Mouse (Mus musculus) hindbrain, embryonic 13.5 days (tissue): ENCODE results near the gene Crat. TPM values are rescaled to one million over a fixed set of nuclear protein-coding genes. Genes with fewer than 3 reads are reported as not detected.

Source experiments
- ATAC-seq: fragments of 200-750 bp; cut with Nextera tagmentation; 2 replicates; pipeline ENCODE4 v1.8.0; 2017; ENCODE audit warnings: moderate TSS enrichment; ENCODE audit not compliant: low FRiP score
- H3K27ac ChIP-seq: fragments of 300-500 bp; sonication (generic); 2 replicates; pipeline ENCODE4 v1.5.1; 2015; ENCODE audit warnings: inconsistent platforms, mild to moderate bottlenecking, moderate library complexity
- H3K27me3 ChIP-seq: fragments of 300-500 bp; sonication (generic); 2 replicates; pipeline ENCODE4 v1.6.1; 2015; ENCODE audit warnings: mild to moderate bottlenecking, inconsistent platforms
- H3K36me3 ChIP-seq: fragments of 300-500 bp; sonication (generic); 2 replicates; pipeline ENCODE4 v1.6.1; 2015; ENCODE audit warnings: mild to moderate bottlenecking, inconsistent platforms
- H3K4me1 ChIP-seq: fragments of 300-500 bp; sonication (generic); replicated peaks from 2 replicates; pipeline ENCODE4 v1.6.1; 2015; ENCODE audit warnings: inconsistent platforms
- H3K4me2 ChIP-seq: fragments of 300-500 bp; sonication (generic); 2 replicates; pipeline ENCODE4 v1.6.1; 2015; ENCODE audit warnings: inconsistent platforms, mild to moderate bottlenecking, moderate library complexity
- H3K4me3 ChIP-seq: fragments of 300-500 bp; sonication (generic); 2 replicates; pipeline ENCODE4 v1.5.1; 2015; ENCODE audit warnings: mild to moderate bottlenecking, inconsistent platforms
- H3K9ac ChIP-seq: fragments of 300-500 bp; sonication (generic); 2 replicates; pipeline ENCODE4 v1.6.1; 2015; ENCODE audit warnings: mild to moderate bottlenecking, inconsistent platforms
- H3K9me3 ChIP-seq: fragments of 300-500 bp; sonication (generic); 2 replicates; pipeline ENCODE4 v1.6.1; 2016; ENCODE audit warnings: inconsistent platforms
- WGBS: fragments of 180-500 bp; shearing (Covaris S2); methylation state at CpG from one replicate; pipeline ENCODE4 v1.1.7; 2015; 5-methylcytosine and 5-hydroxymethylcytosine counted together
- polyA plus RNA-seq: library from polyadenylated mRNA; unstranded; fragments of >200 nt; fragmentation: Nextera tagmentation; extraction: Ambion mirVana; gene quantifications from 2 replicates; pipeline ENCODE4 v1.2.1, GENCODE M21; 2015

The Crat gene
- 22.1 and 24.0 TPM in 2 replicates for polyA plus RNA-seq

GRCm38 (mm10) chr2:30415157-30415935 lies at the start of gene Crat:
Gene Crat (minus strand): TSS chr2:30415813.
- peak within 1 kb of the TSS; percentile 88 for H3K4me3 ChIP-seq
- peaks cover 3% of the 10 kb centered on the region; the same call in 1 of the 2 replicates for H3K27me3 ChIP-seq
- ATAC-seq = peak; percentile 91
- peak within 1 kb of the TSS; percentile 98 for H3K27ac ChIP-seq
- peak within 1 kb of the TSS; percentile 73 for H3K4me2 ChIP-seq
- peak within 1 kb of the TSS; percentile 96 for H3K9ac ChIP-seq
- no peaks in the 10 kb centered on the region for H3K9me3 ChIP-seq
- peaks cover 58% of the 10 kb centered on the region for H3K4me1 ChIP-seq
- WGBS = 2% methylated on average over 58 of the region's 58 CpGs
- H3K36me3 ChIP-seq = peaks cover 24% of the 10 kb centered on the region

GRCm38 (mm10) chr2:30464411-30464810 lies 48.8 kb upstream of the Crat start:
- peak overlapping the region; percentile 22 for H3K4me3 ChIP-seq
- no peak for ATAC-seq

GRCm38 (mm10) chr2:30463904-30464330 lies 48.3 kb upstream of the Crat start:
- Histone ChIP-seq H3K27me3 (peaks cover 2% of the 10 kb centered on the region; the same call in 1 of the 2 replicates), H3K9me3 (no peaks in the 10 kb centered on the region), H3K4me1 (peaks cover 40% of the 10 kb centered on the region), H3K36me3 (no peaks in the 10 kb centered on the region), H3K4me3 (peak overlapping the region; percentile 22), H3K27ac (peak overlapping the region; percentile 48), H3K9ac (peak overlapping the region; percentile 43; the same call in 1 of the 2 replicates), H3K4me2 (peak overlapping the region; percentile 47)
- 4% methylated on average over 9 of the region's 9 CpGs for WGBS
- peak; percentile 77 for ATAC-seq

More at GRCm38 (mm10) chr2:30464411-30464810, 48.8 kb upstream of the Crat start:
- peaks cover 45% of the 10 kb centered on the region for H3K4me1 ChIP-seq
- 80% methylated on average over 5 of the region's 5 CpGs for WGBS
- H3K9me3 ChIP-seq = no peaks in the 10 kb centered on the region
- peaks cover 2% of the 10 kb centered on the region; the same call in 1 of the 2 replicates for H3K27me3 ChIP-seq
- no peaks in the 10 kb centered on the region for H3K36me3 ChIP-seq
- H3K9ac ChIP-seq = peak overlapping the region; percentile 43; the same call in 1 of the 2 replicates
- H3K27ac ChIP-seq = 0 out of 2 replicates have a peak overlapping the region, but pooled peaks have one; percentile 48
- H3K4me2 ChIP-seq = peak overlapping the region; percentile 47

- H3K27me3 ChIP-seq = peaks cover 2% of the 10 kb centered on the region; the same call in 1 of the 2 replicates
- peaks cover 35% of the 10 kb centered on the region for H3K4me1 ChIP-seq
- peak overlapping the region; percentile 22; the same call in 1 of the 2 replicates for H3K4me3 ChIP-seq
- no peaks in the 10 kb centered on the region for H3K36me3 ChIP-seq
- ATAC-seq = no peak
- whole genome bisulfite sequencing = 31% methylated on average over 5 of the region's 5 CpGs
- peak overlapping the region; percentile 43; the same call in 1 of the 2 replicates for H3K9ac ChIP-seq
- H3K27ac ChIP-seq = peak overlapping the region; percentile 48; the same call in 1 of the 2 replicates
- peak overlapping the region; percentile 47 for H3K4me2 ChIP-seq
- no peaks in the 10 kb centered on the region for H3K9me3 ChIP-seq
These were observed 47.7 kb upstream of the Crat start for GRCm38 (mm10) chr2:30463341-30463761.

GRCm38 (mm10) chr2:30459241-30459640 lies 43.6 kb upstream of the Crat start:
- H3K9ac ChIP-seq = no peak overlapping the region
- H3K27ac ChIP-seq = no peak overlapping the region
- H3K9me3 ChIP-seq = no peaks in the 10 kb centered on the region
- no peak for ATAC-seq
- H3K4me2 ChIP-seq = no peak overlapping the region
- WGBS = 87% methylated on average over 6 of the region's 6 CpGs
- no peaks in the 10 kb centered on the region for H3K27me3 ChIP-seq
- peaks cover 23% of the 10 kb centered on the region for H3K4me1 ChIP-seq
- no peak overlapping the region for H3K4me3 ChIP-seq
- no peaks in the 10 kb centered on the region; the same call in 1 of the 2 replicates for H3K36me3 ChIP-seq

GRCm38 (mm10) chr2:30458349-30458748 lies 42.7 kb upstream of the Crat start:
- Histone ChIP-seq H3K4me3 (no peak overlapping the region), H3K4me2 (no peak overlapping the region), H3K4me1 (peaks cover 14% of the 10 kb centered on the region), H3K27me3 (no peaks in the 10 kb centered on the region), H3K9me3 (no peaks in the 10 kb centered on the region), H3K9ac (no peak overlapping the region), H3K27ac (no peak overlapping the region), H3K36me3 (no peaks in the 10 kb centered on the region; the same call in 1 of the 2 replicates)
- no peak for ATAC-seq
- 89% methylated on average over 6 of the region's 6 CpGs for WGBS

- H3K4me2 ChIP-seq = no peak overlapping the region
- no peaks in the 10 kb centered on the region for H3K9me3 ChIP-seq
- no peak overlapping the region for H3K4me3 ChIP-seq
- WGBS = 73% methylated on average over 13 of the region's 13 CpGs
- H3K9ac ChIP-seq = peak overlapping the region; percentile 26; the same call in 1 of the 2 replicates
- H3K4me1 ChIP-seq = peaks cover 11% of the 10 kb centered on the region
- peak overlapping the region; percentile 77 for H3K27ac ChIP-seq
- ATAC-seq = no peak
- H3K36me3 ChIP-seq = no peaks in the 10 kb centered on the region; the same call in 1 of the 2 replicates
- no peaks in the 10 kb centered on the region for H3K27me3 ChIP-seq
These were observed 40.7 kb upstream of the Crat start for GRCm38 (mm10) chr2:30456104-30456980.

GRCm38 (mm10) chr2:30454587-30454986 lies 39.0 kb upstream of the Crat start:
- H3K27me3 ChIP-seq = no peaks in the 10 kb centered on the region
- WGBS = 87% methylated on average over 5 of the region's 5 CpGs
- peaks cover 11% of the 10 kb centered on the region for H3K4me1 ChIP-seq
- H3K4me2 ChIP-seq = no peak overlapping the region
- peaks cover 11% of the 10 kb centered on the region for H3K36me3 ChIP-seq
- no peaks in the 10 kb centered on the region; the same call in 1 of the 2 replicates for H3K9me3 ChIP-seq
- no peak overlapping the region for H3K9ac ChIP-seq
- no peak for ATAC-seq
- no peak overlapping the region for H3K27ac ChIP-seq
- H3K4me3 ChIP-seq = no peak overlapping the region

GRCm38 (mm10) chr2:30453570-30453969 lies 38.0 kb upstream of the Crat start:
- Histone ChIP-seq H3K27ac (no peak overlapping the region; the same call in 1 of the 2 replicates), H3K4me1 (peaks cover 11% of the 10 kb centered on the region), H3K36me3 (peaks cover 18% of the 10 kb centered on the region), H3K9me3 (no peaks in the 10 kb centered on the region; the same call in 1 of the 2 replicates), H3K9ac (peak overlapping the region; percentile 13; the same call in 1 of the 2 replicates), H3K4me3 (no peak overlapping the region), H3K4me2 (no peak overlapping the region), H3K27me3 (no peaks in the 10 kb centered on the region)
- 93% methylated on average over 3 of the region's 3 CpGs for WGBS
- no peak for ATAC-seq

- peaks cover 6% of the 10 kb centered on the region for H3K4me1 ChIP-seq
- H3K36me3 ChIP-seq = peaks cover 34% of the 10 kb centered on the region
- no peaks in the 10 kb centered on the region for H3K27me3 ChIP-seq
- H3K4me3 ChIP-seq = no peak overlapping the region
- WGBS = 93% methylated on average over 3 of the region's 3 CpGs
- H3K9ac ChIP-seq = no peak overlapping the region
- no peaks in the 10 kb centered on the region; the same call in 1 of the 2 replicates for H3K9me3 ChIP-seq
- H3K27ac ChIP-seq = no peak overlapping the region
- no peak overlapping the region for H3K4me2 ChIP-seq
- ATAC-seq = no peak
These were observed 35.9 kb upstream of the Crat start for GRCm38 (mm10) chr2:30451525-30451924.

- H3K4me1 ChIP-seq = peaks cover 3% of the 10 kb centered on the region
- H3K9ac ChIP-seq = no peak overlapping the region
- no peak overlapping the region for H3K4me2 ChIP-seq
- H3K4me3 ChIP-seq = no peak overlapping the region
- H3K9me3 ChIP-seq = no peaks in the 10 kb centered on the region; the same call in 1 of the 2 replicates
- 75% methylated on average over 1 of the region's 1 CpGs for WGBS
- no peak overlapping the region for H3K27ac ChIP-seq
- H3K27me3 ChIP-seq = no peaks in the 10 kb centered on the region
- ATAC-seq = no peak
- peaks cover 44% of the 10 kb centered on the region for H3K36me3 ChIP-seq
These were observed 34.9 kb upstream of the Crat start for GRCm38 (mm10) chr2:30450530-30450929.
